Mouse (Mus musculus) liver, postnatal 0 days (tissue): ENCODE results near the gene Mif.

ENCODE experiments used
- CTCF ChIP-seq: sonication (generic); IDR thresholded peaks from 2 replicates; pipeline ENCODE4 v1.5.1; 2016; ENCODE audit warnings: antibody characterized with exemption, low read depth
- EP300 ChIP-seq: IDR thresholded peaks from 2 replicates; pipeline ENCODE4 v1.6.1; 2016; ENCODE audit warnings: antibody characterized with exemption, low read depth, mild to moderate bottlenecking

DNA sequence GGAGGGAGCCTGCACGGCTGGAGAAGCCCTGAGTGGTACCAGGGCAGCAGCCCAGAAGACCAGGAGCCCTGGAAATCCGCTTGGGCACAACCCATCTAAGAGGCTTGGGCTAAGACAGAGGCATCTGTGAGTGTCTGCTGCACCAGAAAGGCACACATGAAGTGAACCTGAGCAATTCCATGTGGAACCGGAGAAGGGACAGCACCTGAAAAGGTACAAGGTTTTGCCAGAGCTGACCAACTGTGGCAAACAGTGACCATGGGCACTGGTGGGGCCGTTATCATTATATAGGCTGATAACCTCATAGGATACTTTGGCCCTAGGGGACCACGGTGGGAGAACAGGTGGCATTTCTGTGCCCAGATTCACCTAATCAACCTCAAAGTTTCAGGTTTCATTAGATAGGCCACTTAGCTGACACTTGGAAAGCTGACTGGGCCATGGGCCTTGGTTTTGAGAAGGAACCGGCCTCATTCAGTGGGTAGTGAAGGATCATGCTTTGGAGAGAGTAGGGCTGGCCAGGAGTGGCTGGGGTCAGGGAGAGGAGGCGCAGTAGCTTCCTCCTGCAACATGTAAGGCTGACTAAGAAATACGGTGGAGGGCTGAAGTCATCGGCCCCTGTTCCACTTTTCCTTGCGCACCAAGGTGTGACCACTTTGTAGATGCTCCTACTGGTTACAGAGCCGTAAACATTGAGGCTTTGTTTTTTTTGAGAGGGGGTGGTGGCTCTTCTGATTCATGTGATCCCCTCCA, 3.7 kb downstream of the Mif start:
- TF ChIP-seq CTCF = no peak
- no peak for TF ChIP-seq EP300
